Mouse (Mus musculus) layer of hippocampus, adult 2 months (tissue): Measurements from ENCODE around the gene Atp6v1d. TPM values are rescaled to one million over a fixed set of nuclear protein-coding genes. Genes with fewer than 3 reads are reported as not detected.

Source experiments
- DNase-seq, 2 experiments: peaks; one replicate each; pipeline ENCODE4 v3.0.0; 2022; ENCODE audit warnings: low spot score in 2 of 2
- H3K27ac ChIP-seq: fragments of 200-600 bp; 2 replicates; pipeline ENCODE4 v1.8.1; 2022
- H3K4me3 ChIP-seq: fragments of 200-600 bp; 2 replicates; pipeline ENCODE4 v1.8.1; 2022; ENCODE audit warnings: mild to moderate bottlenecking
- CTCF ChIP-seq: fragments of 200-600 bp; conservative IDR thresholded peaks from 2 replicates; pipeline ENCODE4 v1.8.1; 2022; ENCODE audit warnings: antibody characterized with exemption, mild to moderate bottlenecking, moderate library complexity
- total RNA-seq, 2 experiments: library from RNA; stranded (reverse); gene quantifications; 2 replicates each; pipeline ENCODE4 v1.2.3; 2021

The Atp6v1d gene
- total RNA-seq, 2 experiments from 2014 or later = 254 to 256 TPM

DNA sequence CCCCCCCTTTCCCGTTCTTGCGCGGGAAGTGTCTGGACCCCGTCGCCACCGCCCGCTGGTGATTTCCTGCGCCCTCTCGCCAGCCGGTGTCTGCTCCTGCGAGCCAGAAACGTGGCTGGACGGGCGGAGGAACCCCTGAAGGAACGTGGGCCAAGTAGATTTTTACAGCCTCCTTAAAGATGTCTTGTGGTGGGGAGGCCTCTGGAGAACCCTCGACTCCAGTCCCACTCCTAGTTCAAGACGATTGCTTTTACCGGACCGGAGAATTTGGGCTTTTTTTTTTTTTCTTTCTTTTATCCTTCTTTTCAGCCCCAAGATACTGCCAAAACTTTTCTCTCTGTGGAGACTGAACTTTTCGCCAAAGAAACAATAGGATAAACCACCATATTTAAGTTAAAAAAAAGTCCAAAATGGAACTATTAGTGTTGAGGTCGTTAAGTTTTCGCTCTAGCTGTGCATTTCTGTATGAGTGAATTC, 854 bp upstream of the Atp6v1d start:
- H3K27ac ChIP-seq = peak overlapping the region; percentile 95
- peak overlapping the region; percentile 98 for H3K4me3 ChIP-seq
- no peak for TF ChIP-seq CTCF
- no peak for DNase-seq

- peak in 1 of 2 experiments; percentile 2 for DNase-seq
- Histone ChIP-seq H3K27ac (peak overlapping the region; percentile 96), H3K4me3 (peak overlapping the region; percentile 98)
- no peak for TF ChIP-seq CTCF
Measured at GRCm38 (mm10) chr12:78860921-78861495, 430 bp downstream of the Atp6v1d start.

DNA sequence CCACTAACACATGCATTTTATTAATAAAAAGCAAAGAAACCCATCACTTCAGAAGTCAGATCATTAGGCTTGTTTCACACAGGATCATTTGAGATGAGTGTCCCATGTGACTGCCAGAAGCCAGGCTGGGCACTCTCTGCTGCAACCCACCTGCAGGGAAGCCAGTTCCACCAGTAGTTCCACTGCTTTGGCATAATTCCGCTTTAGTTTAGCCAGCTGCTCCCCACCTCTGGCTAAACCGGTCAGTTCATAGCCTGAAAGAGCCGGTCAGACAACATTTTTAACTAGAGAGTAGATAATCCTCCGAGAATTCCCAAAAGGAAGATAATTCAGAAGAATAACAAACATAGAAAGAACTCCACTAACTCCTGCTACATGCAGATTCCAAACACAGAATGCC, 13.2 kb downstream of the Atp6v1d start:
- H3K27ac ChIP-seq = no peak overlapping the region
- TF ChIP-seq CTCF = no peak
- no peak overlapping the region for H3K4me3 ChIP-seq
- DNase-seq = no peak

DNA sequence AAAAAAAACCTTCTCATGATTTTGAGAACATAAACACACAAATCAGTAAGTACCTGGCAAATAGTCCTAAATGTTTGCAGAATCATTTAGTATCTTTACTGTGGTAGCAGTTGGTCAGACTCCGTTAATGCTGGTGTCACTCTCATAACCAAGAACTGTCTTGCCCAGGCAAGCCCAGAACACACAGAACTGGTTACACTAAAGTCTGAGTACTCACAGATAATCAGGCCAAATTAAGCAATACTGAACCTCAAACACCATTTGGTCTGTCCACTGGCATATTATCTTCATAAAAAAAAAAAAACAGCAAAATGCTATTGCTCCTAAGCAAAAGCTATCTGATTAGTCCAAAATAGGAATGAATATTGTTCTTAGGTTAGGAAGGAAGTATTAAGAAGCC, 19.0 kb downstream of the Atp6v1d start:
- DNase-seq = no peak
- no peak overlapping the region for H3K4me3 ChIP-seq
- TF ChIP-seq CTCF = no peak
- no peak overlapping the region for H3K27ac ChIP-seq

GRCm38 (mm10) chr12:78839906-78840305, 21.5 kb downstream of the Atp6v1d start:
- TF ChIP-seq CTCF = no peak
- H3K27ac ChIP-seq = no peak overlapping the region
- H3K4me3 ChIP-seq = no peak overlapping the region
- no peak for DNase-seq

GRCm38 (mm10) chr12:78834496-78834895, 26.9 kb downstream of the Atp6v1d start:
- no peak for DNase-seq
- no peak overlapping the region for H3K27ac ChIP-seq
- no peak for TF ChIP-seq CTCF

GRCm38 (mm10) chr12:78814437-78814836, 47.0 kb downstream of the Atp6v1d start:
- Histone ChIP-seq H3K4me3 (no peak overlapping the region), H3K27ac (no peak overlapping the region)
- peak; percentile 60 for TF ChIP-seq CTCF
- DNase-seq = peak in 1 of 2 experiments; percentile 10

More at GRCm38 (mm10) chr12:78834496-78834895, 26.9 kb downstream of the Atp6v1d start:
- H3K4me3 ChIP-seq = no peak overlapping the region

- no peak overlapping the region for H3K4me3 ChIP-seq
- TF ChIP-seq CTCF = no peak
- no peak for DNase-seq
- no peak overlapping the region for H3K27ac ChIP-seq
Measured at GRCm38 (mm10) chr12:78801836-78802235, 59.6 kb downstream of the Atp6v1d start.

DNA sequence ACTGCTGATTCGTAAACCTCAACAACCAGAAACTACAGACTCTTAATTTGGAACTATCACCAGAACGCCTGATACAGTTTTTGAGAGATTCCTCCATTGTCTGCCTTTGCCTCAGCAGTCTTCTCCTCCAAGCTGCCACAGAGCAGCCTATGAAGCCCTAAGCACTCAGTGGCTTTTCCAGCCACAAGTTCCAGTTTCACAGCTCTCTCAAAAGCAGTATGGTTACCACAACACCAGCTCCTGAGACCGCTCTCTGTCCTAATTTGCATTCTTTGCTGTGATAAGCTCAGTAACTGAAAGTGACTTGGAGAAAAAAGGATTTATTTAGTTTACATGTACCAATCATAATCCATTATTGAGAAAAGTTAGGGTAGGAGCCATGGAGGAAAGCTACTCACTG, 61.4 kb downstream of the Atp6v1d start:
- no peak for DNase-seq
- H3K27ac ChIP-seq = peak overlapping the region; percentile 15; the same call in 1 of the 2 replicates
- TF ChIP-seq CTCF = no peak
- H3K4me3 ChIP-seq = no peak overlapping the region

DNA sequence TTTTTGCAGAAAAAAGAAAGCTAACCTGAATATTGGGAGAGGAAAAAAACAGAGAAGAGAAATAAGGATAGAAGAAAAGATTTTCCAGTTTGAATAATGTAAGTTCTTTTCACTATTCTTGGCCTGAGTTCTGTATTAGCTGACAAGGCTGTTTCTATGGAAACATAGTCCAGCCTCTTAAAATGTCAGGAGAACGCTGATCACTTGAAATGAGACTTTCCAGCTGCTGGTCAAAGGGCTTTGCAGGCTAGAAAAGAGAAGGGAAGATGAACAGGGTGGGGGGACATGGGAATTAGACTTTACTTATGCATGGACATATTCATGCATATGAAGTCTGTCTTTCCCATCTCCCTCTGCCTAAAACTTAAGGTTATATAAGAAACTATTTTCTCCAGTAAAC, 67.2 kb downstream of the Atp6v1d start:
- TF ChIP-seq CTCF = no peak
- Histone ChIP-seq H3K27ac (peak overlapping the region; percentile 71), H3K4me3 (no peak overlapping the region)
- no peak for DNase-seq

- Histone ChIP-seq H3K27ac (0 out of 2 replicates have a peak overlapping the region, but pooled peaks have one; percentile 28), H3K4me3 (no peak overlapping the region)
- TF ChIP-seq CTCF = no peak
- DNase-seq = no peak
Measured at GRCm38 (mm10) chr12:78790791-78791190, 70.6 kb downstream of the Atp6v1d start.

Other genes starting within 250 kb of the Atp6v1d start
- 1 to 10 TPM in 1 of 2 experiments, under 1 TPM in 1; 0.64 to 1.5 TPM for gene Fam71d, start 170.1 kb downstream of the Atp6v1d start, total RNA-seq
- gene Mpp5, start 112.7 kb downstream of the Atp6v1d start, total RNA-seq = 10 to 100 TPM; 31.4 to 31.7 TPM
- 10 to 100 TPM; 47.7 to 50.2 TPM for gene Eif2s1, start 181 bp upstream of the Atp6v1d start, total RNA-seq
- under 1 TPM in 1 of 2 experiments, not detected in 1; 0.23 TPM for gene Plek2, start 45.3 kb upstream of the Atp6v1d start, total RNA-seq
- gene Tmem229b, start 146.0 kb upstream of the Atp6v1d start, total RNA-seq = 10 to 100 TPM; 27.2 TPM
- 10 to 100 TPM; 15.3 to 16.1 TPM for gene Plekhh1, start 167.5 kb upstream of the Atp6v1d start, total RNA-seq
- 10 to 100 TPM in 1 of 2 experiments, 1 to 10 TPM in 1; 9.8 to 12.6 TPM for gene Pigh, start 228.0 kb upstream of the Atp6v1d start, total RNA-seq